Mouse (Mus musculus) gonadal fat pad, adult 2 months (tissue): ENCODE data around the gene Rtn4ip1. TPM values are rescaled to one million over a fixed set of nuclear protein-coding genes. Genes with fewer than 3 reads are reported as not detected.

Experiments
- DNase-seq: peaks from one replicate; pipeline ENCODE4 v3.0.0-alpha.2; 2012; ENCODE audit warnings: low read depth
- polyA plus RNA-seq: library from polyadenylated mRNA; depleted of rRNA; stranded (reverse); fragments of >200 nt; gene quantifications from 2 replicates; pipeline ENCODE4 v1.2.3, GENCODE M21; 2012; rRNA removed

The Rtn4ip1 gene
- polyA plus RNA-seq, 1 experiment = 15.3 TPM

DNA sequence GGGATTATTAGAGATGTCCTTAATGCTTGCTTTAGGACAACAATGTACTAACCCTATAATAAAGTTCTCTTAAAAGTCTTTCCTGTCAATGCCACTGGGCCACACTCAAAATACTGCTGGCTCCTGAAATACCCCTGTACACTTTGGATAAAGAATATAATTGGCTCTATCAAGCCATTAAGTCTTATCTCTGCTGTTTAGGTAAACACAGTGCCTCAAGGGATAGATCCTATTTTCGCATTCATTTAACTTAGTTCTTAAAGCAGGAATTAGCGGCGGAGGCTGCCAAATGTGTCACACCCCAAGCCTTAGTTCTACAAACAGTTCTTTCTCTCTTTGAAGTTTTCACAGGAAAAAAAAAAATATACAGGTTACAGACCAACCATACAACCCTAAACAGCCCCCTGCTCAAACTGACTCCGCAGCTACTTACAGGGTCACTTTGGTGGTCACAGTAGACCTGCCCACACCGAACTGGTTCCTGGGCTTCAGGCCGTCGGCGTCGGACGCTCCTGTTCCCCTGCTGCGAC, 101.5 kb downstream of the Rtn4ip1 start:
- no peak for DNase-seq

DNA sequence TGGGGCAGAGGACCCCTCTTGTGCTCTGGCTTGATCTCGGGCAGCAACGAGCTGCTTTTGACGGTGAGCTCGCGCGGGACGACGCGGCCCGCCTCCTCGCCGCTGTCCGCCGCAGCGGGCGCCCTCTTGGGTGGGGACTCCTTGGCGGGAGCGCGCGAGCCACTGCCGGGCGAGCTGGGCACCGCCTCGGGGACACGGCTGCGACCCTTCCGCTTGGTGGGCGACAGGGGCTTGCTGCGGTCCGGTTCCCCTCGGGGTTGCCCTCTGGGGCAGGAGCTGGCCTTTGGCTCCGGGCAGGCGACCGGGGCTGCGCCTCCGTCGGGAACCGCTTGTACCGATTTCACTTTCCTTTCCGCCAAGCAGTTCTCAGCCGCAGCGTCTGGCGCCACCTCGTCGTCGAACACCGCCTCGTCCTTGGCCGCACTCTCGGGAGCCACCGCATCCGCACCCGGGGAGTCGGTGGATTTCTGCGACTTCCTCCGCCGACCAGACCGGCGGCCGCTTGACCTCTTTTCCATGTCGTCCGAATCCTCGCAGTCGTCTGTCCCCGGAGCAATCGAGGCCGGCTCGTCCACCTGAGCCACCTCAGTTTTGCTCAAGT, 102.0 kb downstream of the Rtn4ip1 start:
- no peak for DNase-seq

DNA sequence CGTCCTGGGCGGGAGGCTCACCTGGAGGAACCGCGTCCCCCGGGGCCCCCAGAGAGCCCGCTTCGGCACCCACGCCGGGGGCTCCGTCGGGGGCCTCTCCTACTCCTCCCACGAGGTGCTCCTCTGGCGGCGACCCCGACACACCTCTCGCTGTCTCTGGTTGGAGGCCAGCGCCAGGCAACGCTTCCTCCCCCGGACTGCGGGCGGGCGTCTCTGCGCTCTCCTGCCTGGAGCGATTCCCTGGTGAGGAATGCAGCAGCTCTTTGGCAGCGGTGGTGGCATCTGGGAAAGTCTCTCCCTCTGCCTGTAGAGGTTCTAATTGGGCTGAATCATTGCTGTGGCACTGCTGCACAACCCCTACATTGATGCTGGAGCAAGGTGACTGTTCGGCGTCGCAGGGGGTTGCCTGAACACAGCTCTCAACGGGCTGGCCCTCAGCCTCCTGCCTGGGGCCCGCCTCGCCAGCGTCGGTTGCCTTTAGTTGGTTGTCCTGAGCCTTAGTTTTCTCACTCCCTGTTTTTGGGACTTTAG, 102.7 kb downstream of the Rtn4ip1 start:
- no peak for DNase-seq

DNA sequence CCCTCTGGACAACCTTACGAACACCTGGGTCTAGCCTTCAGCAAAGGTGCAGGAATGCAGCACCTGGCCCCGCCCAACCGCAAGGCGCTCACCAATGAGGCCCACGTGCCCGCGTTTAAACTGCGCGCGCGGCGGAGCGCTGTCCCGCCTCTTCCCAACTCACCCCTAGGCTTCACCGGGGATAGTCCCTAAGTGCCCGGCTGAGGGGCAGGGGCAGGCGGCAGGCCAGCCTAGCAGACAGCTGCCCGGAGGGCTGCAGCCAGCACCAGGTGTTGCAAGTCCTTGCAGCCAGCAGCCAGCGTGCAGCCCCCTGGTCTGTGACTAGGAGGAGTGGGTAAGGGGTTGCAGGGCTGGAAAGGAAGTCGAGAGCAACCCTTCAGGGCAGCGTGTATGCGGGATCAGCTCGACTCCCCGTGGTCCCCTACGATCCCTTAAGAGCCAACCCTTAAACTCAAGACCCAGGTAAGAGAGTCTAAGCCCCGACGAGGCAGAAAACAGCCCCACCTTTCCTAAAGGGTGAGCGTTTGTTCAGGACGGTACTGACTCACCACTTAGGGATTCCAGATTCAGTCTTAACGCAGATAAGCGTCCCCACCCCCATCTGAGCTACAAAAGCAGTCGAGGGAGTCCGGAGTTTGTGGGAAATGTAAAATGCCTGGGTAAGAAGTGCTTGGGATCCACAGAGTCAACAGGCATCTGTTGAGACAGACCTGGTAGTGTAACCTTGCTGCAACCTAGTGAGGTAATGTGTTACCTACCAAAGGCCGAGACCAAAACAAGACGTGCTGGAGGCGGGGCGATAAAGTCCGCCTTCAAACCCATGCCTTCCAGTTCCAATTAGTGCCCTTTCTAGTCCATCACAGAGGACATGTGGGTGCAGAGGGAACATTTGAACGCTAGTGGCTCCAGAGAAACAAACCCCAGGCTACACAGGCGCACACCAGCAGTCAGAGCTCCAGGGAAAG, 104.4 kb downstream of the Rtn4ip1 start:
- DNase-seq = no peak

Other genes starting within 250 kb of the Rtn4ip1 start
- 10.2 and 13.8 TPM in 2 replicates for gene Qrsl1, start 62 bp upstream of the Rtn4ip1 start, polyA plus RNA-seq
- 7.0 and 11.2 TPM in 2 replicates for gene Crybg1, start 247.0 kb downstream of the Rtn4ip1 start, polyA plus RNA-seq